Mouse (Mus musculus) erythroid progenitor cell, adult 5-6 weeks (primary cell): ENCODE results near the gene Endod1. TPM values are rescaled to one million over a fixed set of nuclear protein-coding genes. Genes with fewer than 3 reads are reported as not detected.
A peak's percentile ranks its signal among the peaks of the same experiment; 100 is the strongest.

Experiments used
- ATAC-seq: replicated peaks from 2 replicates; pipeline ENCODE4 v1.8.0; 2016; ENCODE audit warnings: moderate number of reproducible peaks, mild to moderate bottlenecking, moderate TSS enrichment, inconsistent platforms; ENCODE audit not compliant: poor library complexity, low FRiP score, severe bottlenecking
- total RNA-seq, 2 experiments: library from RNA; stranded (forward) in 1 of 2; stranded (reverse) in 1 of 2; fragments of 150-400 nt in 1 of 2; fragments of 186-747, 209-891 nt in 1 of 2; gene quantifications; 2 replicates each; pipeline versions ENCODE4 v1.2.3 to v1.2.4; 2015 to 2017; ENCODE audit warnings: low replicate concordance in 2 of 2

Gene Endod1
- 149 TPM in 2 replicates for total RNA-seq (2015; ENCODE audit: low replicate concordance)
- total RNA-seq (2017; ENCODE audit: low replicate concordance) = 185 and 206 TPM in 2 replicates

GRCm38 (mm10) chr9:14381353-14382055 is at the start of gene Endod1:
Gene Endod1 (minus strand): TSS chr9:14381507.
- ATAC-seq = peak; percentile 48

DNA sequence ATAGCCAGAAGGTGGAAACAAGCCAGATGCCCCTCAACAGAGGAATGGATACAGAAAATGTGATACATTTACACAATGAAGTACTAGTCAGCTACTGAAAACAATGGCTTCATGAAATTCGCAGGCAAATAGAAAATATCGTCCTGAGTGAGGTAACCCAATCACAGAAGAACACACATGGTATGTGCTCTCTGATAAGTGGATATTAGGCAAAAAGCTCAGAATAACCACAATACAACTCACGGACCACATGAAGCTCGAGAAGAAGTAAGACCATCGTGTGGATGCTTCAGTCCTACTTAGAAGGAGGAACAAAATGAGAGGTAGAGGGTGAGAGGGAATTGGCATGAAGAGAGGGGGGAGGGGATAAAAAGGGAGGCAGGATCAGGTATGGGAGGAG is 27.8 kb upstream of the Endod1 start:
- ATAC-seq = no peak

DNA sequence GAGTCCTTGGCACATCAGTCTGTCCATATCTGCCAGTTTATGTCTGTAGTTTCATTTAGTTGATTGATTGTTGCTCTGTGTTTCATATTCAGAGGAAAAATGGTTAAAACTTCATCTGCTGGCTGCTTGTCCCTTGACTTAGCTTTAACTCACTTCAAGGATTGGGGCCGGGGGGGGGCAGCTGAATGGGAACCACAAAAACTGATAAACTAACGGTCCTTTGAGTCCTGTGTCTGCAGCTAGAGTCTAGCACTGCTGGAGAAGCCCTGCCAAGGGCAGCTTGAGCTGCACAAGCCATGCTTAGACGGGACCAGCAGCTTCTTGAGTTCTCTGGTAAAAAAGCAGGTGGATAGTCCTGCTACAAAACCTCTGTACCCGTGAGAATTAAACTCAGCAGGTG is 26.7 kb upstream of the Endod1 start:
- ATAC-seq = no peak

- ATAC-seq = no peak
Observed at GRCm38 (mm10) chr9:14406056-14406455, 24.7 kb upstream of the Endod1 start.

DNA sequence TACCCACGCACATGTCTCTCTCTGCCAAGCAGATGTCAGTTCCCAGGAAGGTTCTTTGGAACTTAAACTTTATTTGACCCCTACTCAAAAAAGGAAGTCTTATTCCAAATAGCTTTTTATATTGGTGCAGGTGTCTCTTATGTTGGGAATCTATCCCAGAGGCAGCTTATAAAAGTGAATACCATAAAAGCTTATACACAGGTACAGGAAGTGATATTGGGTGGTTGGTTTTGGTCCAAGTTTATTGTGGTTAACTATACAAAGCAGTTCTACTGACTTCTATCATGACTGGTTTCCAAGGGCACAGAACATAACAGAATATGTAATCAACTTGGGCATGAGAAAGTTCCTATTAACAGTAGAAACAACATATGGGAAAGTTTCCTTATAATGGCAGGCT is 20.8 kb upstream of the Endod1 start:
- ATAC-seq = no peak

- ATAC-seq = no peak
Observed at GRCm38 (mm10) chr9:14400392-14400791, 19.1 kb upstream of the Endod1 start.

DNA sequence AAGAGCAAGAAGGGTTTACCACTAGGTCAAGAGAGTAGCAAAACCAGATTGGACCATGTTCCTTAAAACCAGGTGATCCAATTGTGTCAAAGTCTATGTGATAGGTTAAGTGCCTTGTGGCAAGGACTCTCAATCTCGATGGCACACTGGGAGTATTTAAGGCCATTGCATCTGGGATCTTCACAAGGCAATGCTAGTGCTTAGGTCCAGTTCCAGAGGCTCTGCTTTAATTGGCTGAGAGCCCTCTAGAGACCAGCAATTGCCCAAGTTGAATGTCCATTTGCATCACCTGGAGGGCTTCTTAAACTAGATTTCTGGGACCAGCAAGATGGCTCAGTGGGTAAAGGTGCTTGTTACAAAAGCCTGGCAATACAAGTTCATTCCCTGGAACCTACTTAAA is 17.6 kb upstream of the Endod1 start:
- no peak for ATAC-seq

GRCm38 (mm10) chr9:14398084-14398483 is 16.8 kb upstream of the Endod1 start:
- no peak for ATAC-seq

DNA sequence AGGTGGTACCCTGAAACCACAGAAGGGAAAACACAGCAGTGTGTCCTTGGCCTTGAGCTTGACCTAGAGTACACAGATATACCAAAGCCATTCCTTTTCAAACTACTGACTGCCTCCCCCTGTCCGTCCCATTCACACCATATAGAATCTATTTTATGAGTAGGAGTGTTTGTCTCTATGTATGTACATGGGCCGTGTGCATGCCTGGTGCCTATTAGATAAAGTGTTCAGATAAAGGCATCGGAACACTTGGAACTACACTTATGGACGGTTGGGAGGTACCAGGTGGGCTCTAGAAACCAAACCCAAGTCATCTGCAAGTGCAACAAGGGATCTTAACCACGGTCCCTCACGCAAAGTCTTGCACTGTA is 16.1 kb upstream of the Endod1 start:
- 0 out of 2 replicates have a peak, but pooled peaks have one; percentile 26 for ATAC-seq

DNA sequence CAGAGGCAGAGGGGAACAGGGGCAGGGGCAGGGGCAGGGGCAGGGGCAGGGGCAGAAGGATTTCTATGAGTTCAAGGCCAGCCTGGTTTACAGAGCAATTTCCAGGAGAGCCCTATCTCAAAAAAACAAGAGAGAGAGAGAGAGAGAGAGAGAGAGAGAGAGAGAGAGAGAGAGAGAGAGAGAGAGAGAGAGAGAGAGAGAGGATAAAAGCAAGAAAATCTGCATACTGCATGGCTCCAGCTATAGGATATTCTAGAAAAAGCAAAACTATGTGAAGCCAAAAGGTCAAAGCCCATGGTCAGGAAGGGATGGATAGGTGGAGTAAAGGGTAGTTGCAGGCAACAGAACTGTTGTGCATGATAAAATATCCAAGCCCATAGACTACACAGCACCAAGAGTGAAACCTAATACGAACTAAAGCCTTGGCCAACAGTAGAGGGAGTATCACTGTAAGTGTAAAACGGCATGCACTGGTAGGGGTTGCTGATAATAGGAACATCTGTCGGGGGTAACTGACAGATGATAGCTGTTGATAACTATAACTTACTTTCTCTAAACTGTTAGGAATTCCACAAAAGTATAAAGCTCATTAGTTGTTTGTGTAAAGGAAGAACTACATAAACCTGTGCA is 15.6 kb upstream of the Endod1 start:
- ATAC-seq = peak; percentile 72

DNA sequence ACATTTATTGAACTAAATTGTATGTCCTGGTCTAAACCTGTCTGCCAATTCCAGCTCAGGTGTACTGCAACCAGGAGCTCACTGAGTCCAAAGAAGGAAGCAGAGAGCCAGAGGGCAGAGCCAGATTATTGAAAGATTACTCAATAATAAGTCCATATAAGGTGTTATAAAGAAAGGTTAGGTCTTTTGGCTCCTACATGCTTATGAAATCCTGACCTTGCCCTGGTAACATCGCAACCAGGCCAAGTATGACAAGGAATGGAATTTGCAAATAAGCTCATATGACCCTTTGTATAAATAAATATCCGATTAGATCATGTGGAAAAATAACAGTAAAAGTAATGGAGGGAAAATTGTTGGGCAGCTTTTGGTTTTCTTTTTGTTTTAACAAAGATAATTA is 14.8 kb upstream of the Endod1 start:
- no peak for ATAC-seq

DNA sequence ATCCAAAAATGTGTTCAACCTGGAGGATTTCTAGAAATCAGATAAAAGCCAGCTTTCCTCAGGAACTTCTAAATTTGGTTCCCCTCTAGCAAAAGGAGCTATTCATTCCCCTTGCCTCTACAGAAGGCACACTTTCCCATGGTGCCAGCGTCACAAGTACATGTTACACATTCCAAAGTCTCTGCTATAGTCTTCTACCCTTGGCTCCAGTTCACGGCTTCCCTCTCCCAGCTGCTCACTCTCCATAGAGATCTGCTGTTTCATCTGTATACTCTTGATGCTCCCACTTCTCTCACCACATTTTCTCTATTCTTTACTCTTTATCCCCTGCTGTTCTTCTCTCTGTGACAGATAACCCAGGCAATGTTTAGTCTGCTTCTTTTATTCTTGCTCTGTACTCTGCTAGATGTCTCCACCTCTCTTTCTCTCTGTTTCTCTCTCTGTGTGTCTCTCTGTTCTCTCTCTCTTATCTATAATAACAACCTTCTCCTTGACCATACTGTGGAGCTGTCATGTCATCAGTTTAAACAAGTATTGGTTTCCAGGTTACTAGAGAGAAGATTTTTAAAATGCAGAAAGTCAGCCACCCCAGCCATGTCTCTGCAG is 13.8 kb upstream of the Endod1 start:
- no peak for ATAC-seq

GRCm38 (mm10) chr9:14391841-14392318 is 10.6 kb upstream of the Endod1 start:
- peak; percentile 41 for ATAC-seq

DNA sequence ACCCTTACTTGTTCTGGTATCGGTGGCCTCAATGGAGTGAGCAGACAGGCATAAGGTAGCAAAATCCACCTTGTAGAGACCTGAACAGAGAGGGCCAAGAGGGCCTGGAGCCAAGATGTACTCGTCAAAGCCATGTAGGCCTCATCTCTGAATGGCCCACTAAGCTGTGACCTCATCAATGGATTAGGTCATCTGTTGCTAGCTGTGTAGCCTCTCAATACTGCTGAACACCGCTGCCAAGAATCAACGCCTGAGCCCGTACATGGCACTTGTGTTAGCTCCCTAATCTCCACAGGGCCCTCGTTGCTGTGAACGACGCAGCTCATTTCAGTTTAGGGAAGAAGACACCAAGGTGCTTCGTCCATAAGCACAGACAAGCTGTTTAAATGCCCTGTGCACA is 10.0 kb upstream of the Endod1 start:
- ATAC-seq = no peak

- peak; percentile 69; the same call in 1 of the 2 replicates for ATAC-seq
Observed at GRCm38 (mm10) chr9:14390278-14390677, 9.0 kb upstream of the Endod1 start.

GRCm38 (mm10) chr9:14389050-14389621 is 7.8 kb upstream of the Endod1 start:
- ATAC-seq = no peak

DNA sequence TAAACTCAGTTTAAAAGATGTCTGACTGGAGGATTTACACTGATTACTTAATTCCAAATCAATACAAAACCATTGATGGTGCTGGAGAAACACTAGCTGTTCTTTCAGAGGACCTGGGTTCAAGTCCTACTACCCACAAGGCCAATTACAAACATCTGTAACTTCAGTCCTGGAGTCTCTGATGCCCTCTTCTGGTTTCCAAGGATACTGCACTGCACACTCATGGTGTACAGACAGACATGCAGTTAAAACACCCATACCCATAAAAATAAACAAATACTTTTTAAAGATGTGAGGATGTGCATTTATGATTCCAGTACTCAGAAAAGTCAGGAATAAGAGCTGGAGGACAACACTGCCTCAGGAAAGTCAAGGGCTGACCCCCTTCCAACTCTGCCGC is 6.7 kb upstream of the Endod1 start:
- peak; percentile 44; the same call in 1 of the 2 replicates for ATAC-seq

DNA sequence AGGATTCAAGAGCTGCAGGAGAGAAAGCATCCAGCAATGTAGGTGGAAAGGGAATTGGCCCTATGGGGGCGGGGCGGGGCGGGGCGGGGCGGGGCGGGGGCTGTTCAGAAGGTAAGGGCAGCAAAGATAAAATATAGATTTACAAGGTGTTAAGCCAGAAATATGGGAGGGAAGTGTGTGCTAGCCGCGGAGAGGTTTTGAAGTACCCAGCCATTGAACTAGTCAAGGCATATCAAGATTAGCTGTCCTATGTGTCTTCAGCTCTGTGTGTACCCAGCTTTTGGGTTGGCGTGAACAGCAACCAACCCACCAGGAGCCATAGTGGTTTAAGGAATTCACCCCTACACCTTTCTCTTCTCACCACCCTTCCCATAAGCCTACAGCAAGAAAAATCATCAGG is 5.5 kb upstream of the Endod1 start:
- peak; percentile 28; the same call in 1 of the 2 replicates for ATAC-seq

DNA sequence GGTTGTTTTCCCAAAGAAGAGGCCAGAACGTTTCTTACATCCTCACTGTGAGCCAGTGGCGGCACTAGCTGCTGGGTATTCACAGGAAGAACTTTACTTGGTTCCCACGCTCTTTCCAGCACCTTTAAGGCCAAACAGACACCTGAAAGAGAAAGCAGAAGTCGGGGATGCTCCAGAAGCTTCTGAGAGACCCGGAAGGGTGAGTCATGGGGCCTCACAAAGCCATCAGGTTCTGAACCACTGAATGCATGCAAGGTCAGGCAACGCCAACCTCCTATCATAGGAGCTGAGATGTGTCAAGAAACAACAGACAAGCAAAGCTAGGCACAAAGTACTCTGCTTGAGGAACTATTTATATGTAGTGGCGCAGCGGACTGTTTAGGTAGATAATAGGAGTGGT is 4.4 kb upstream of the Endod1 start:
- ATAC-seq = no peak

DNA sequence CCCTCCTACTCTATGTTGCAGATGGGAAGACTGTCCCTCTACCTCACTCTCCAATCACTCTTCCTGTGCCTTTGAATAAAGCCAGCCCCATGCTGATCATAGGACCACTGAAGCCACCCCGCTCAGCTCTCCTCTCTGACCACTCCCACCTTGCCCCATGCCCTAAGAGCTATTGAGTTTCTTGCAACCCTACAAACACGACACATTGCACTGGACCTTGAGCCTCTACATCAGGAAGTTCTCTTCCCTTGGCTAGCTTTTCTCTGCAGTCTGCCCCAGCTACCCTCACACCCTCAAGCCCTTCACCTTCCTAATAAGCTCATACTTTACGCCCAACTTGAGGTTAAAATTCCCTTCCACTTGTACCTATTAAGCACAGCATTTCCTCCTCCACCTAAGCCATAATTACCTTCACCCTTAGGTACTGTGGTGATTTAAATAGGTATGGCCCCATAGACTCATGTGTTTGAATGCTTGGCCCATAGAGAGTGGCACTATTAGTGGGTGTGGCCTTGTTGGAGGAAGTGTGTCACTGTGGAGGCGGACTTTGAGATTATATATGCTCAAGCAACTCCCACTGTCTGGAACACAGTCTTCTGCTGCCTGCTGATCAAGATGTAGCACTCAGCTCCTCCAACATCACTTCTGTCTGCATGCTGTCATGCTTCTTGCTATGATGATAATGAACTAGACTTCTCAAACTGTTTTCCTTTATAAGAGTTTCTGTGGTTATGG is 2.0 kb upstream of the Endod1 start:
- no peak for ATAC-seq
